Mouse (Mus musculus): ENCODE results near the gene Rtkn2.
A peak's percentile ranks its signal among the peaks of the same experiment; 100 is the strongest.

The Rtkn2 gene

DNA sequence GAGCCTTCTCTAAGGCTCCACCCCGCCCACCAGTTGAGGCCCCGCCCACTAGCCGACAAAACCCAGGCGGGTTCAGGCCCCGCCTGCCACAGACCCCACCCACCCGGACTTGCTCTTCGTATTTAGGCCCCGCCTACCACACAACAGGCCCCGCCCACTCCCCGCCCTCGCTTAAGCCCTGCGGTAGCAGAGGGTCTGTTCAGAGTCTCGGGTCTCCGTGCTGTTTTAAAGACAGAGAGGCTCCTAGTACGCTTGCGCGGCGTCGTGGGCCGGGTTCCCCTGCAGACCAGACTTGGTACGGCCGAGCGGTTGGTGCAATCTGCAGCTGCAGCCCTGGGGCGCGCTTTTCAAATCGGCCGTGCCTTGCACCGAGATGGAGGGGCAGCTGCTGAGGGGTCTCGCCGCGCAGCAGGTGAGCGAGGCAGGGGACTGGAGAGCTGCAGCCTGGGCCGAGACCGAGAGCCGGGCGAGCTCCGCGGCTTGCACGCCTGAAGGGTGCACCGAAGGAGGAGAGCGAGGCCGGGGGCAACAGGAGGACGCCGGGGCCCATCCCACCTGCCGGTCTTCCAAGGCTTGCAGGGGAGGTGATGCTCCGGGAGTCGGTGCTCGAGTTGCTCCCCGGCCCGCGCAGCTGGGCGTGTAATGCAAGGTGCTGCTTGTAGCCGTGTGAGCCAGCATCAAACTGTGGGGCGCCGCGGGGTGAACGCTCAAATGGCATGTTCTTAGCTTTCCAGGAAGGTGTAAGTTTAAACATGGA, at the start of gene Rtkn2:
Gene Rtkn2, plus strand, starts transcription at position 170 of the 757 bp plus-strand sequence.
- DNase-seq, result peak; percentile 69 to 79

DNA sequence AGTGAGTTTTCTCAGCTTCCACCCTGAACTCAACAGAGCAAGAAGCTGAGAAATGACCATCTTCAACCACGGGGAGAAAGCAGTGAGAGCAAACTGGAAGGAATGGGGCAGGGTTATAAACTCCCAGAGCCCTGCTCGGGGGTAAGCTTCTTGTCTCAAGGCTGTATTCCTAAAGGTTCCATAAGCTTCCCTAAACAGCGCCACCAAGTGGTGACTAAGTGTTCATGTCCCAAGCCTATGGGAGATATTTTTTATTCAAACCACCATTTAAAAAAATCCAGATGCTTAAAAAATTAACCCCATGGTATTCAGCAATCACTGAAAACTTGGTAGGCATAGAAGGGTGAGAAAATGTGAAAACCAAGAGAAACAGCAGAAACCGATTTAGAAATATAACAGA, 48.0 kb upstream of the Rtkn2 start:
- DNase-seq, result no peak

DNA sequence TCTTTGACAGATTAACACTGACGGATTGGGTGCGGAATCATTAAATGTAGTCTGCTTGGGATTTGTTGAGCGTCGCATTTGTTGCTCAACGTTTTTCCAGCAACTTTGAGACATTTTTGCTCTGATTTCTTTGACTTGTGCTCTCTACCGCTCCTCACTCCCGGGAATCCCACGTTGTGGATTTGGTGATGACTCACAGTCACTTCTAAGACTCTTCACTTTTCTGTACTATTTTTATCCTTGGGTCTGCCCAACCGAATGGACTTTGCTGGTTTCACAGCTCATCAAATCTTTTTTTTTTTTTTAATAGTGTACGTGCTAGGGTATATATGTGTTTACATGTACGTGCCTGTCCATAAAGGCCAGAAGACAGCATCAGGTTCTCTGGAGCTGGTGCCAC, 46.6 kb upstream of the Rtkn2 start:
- DNase-seq, result no peak

DNA sequence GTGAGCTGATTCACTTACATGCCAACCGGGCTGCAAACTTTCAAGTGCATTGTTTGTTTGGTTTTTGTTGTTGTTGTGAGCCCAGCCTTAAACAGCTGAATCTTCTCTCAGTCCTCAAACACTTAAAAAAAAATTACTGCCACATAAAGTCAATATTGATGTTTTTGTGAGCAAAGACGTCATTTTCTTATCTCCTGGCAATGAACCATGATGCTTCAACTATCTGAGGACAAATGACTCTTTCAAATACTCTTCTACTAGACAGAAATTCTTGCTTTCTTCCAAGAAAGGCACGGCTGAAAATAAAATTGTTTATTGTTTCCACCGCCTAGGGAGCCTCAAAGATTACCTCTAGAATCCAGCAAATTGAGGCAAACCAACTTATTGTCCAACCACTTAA, 42.4 kb upstream of the Rtkn2 start:
- DNase-seq, result no peak

DNA sequence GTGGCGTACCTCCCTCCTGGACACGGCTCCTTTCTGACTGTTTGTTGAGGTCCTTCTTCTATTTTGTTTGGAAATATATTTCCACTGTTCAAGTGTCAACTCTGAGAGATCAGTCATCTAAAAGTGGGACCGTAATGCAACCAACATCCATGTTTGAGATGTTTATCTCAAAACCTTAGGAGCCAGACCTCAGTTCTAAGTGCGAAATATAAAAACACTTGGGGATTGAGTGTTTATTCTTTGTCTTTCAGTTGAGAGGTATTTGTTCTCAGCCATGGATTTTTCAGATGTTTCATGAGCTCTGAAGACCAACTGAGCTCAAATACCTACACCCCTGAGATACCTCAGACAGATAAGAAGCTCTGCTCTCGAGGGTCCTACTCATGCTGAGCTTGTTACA, 41.6 kb upstream of the Rtkn2 start:
- DNase-seq, result no peak

DNA sequence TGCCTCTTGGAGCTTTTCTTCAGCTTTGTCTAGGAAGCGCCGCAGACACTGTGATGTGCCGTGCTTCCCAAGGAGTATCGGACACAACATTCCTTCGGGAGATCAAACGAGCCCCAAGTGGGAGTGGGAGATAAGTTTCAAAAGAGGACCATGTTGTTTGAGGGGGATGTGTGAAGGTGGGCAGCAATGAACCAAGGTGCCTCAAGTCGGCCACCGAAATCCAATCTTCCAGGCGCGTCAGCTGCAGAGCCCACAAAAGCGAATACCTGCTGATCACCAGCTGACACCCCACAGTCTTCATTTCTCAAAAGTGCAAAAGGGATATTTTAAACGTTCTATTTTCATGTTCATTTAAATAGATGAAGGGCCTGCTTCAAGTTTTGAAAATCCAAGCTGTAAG, 39.8 kb upstream of the Rtkn2 start:
- no peak for DNase-seq

DNA sequence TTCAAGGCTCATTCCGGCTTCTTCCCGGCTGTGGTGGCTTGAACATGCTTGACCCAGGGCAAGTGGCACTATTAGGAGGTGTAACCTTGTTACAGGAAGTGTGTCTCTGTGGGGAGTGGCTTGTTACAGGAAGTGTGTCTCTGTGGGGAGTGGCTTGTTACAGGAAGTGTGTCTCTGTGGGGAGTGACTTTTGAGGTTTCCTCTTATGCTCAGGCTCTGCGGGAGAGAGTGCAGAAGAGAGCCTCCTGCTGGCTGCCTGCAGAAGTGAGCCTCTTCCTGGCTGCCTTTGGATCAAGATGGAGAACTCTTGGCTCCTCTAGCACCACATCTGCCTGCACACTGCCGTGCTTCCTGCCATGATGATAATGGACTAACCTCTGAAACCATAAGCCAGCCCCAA, 35.9 kb upstream of the Rtkn2 start:
- DNase-seq, result no peak

DNA sequence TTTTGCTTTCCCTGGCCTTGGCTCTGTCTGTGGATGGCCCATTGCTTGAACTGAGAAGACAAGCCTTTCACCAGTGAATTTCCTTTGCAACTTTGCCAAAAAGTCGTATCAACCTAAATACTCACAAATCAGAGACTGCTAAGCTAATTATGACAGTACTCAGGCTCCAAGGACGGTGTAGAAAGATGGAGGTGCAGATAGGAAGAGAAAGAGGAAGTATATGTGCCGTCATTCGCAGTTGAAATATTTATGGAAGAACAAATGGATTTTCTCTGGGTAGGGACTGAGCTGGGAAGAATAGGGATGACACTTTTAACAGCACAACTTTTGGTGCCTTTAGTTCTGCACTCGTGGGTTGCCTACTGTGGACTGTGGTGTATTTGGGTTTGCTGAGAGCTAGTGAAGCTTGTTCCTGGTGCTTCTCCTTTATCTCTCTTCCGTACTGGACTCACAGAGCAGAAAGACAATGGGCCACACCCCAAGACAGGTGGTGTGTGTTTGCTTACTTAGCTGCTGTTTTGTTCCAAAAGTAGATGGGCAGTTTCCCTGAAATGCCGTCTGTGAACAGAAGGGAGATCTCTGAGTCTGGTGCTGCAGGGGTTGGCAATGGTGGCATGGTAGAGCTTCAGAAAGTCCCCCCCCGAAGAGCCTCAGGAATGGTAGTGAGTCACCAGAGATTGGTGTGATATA, 29.2 kb upstream of the Rtkn2 start:
- no peak for DNase-seq

DNA sequence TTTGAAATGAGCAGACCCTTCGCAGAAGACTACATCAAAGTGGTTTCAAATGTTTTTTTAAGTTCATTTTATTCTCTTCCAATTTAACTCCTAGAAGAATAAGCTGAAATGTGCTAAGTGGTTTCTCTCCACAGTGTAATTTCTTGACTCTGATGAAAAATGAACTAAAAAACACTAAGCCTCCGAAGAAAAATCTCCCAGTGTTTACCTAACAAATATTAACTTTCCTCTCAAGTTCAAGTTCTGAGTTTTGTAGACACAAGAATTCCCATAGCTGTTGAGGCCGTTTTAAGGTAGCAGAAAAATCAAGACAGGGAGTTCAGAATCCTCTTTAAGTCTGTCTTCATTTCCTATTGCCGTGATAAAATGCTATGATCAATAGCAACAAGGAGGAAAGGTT, 27.7 kb upstream of the Rtkn2 start:
- no peak for DNase-seq

DNA sequence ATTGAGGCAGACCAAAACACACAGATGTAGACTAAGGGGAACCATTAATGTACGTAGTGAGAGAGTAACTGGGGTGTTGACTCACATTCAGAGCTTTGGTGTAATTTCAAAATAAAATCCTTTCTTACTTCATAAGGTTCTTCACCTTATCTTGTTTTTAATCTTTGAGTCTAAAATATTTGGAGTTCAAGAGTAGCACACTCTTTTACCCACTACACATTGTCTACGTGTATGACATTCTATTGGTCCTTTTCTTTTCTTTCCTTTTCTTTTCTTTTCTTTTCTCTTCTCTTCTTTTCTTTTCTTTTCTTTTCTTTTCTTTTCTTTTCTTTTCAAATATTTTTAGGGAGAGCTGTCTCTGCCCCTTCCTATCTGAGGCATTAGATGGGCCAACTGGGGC, 23.4 kb upstream of the Rtkn2 start:
- DNase-seq, result no peak

DNA sequence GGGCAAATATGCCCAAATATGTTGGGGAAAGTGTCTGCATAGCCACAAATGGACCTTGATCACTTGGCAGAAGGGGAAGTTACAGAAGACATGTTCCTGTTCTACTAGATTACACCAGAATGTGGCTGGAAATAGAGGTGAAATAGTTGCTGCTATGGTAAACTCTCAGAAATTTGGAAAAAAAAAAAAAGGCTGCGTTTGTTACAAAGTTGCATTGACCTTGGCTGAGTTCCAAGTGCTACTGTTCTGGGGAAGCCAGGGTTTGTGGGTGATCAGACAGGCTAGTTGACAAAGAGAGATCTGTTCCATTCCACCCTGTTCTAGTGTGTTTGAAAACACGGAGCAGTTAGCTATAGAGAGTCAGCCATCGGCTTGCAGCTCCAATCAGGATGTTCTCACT, 19.4 kb upstream of the Rtkn2 start:
- DNase-seq, result no peak

DNA sequence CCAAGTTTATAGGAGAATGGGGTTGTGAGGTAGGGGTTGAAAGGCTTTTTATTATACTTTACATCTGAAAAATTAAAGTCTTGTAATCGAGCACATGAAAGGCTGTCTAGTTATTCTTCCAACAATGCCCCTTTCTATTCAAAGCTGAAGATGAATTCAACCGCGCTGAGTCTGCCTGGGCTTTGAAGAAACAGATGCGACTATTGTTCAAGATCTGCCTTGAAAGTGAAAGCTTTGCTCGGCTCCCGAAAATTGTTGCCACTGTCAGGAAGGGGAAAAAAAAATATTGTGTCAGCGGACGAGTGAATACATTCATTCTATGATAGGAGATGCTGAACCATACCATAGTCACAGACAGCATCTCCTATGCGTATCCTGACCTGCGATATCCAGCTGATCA, 16.9 kb upstream of the Rtkn2 start:
- DNase-seq, result no peak

DNA sequence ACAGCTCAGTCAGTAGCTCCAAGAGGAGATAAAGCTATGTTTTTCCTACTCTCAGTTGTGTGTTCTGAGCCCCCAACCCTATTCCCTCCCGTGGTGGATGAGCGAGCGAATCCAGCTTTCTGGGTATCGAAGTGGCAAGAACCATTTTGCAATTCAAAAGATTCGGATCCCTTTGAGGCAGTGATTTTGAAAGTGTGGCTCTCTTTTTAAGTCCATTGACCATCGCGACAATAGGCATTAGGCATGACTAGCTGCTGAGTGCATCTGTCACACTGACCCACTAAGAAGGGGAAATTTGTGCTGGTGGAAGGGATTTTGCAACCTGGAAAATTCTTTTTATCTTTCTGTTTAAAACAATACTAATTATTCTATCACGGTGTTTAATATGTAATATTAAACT, 15.3 kb upstream of the Rtkn2 start:
- no peak for DNase-seq

DNA sequence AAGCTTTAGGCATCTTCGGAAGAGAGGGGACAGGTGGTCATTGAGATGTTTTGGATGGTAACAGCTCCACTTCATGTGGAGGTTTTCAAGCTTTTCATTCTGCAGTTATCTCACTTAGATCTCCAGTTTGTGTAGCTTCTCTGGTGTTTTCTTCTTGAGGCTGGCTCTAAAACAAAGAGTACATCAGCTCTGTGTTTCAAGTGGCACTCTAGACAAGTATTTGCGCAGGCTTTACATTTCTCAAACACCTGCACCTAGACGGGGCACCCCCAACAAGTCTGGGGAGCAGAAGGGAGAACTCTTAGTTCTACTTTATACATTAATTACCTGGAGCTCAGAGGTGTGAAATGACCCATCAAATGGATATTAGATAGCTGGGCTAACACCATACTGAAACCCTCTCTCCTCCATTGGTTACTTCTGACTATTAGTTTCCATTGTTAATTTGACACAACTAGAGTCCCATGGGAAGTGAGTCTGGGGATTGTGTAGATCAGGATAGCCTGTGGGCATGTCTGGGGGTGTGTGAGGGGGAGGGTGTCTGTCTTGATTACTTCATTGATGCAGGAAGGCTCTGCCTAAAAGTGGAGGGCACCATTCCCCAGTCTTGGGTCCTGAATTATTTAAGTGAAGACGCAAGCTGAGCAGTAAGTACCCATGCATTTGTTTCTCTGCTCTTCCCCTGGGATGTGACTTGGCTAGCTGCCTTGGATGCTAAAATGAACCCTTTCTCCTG, 14.0 kb upstream of the Rtkn2 start:
- DNase-seq, result no peak

DNA sequence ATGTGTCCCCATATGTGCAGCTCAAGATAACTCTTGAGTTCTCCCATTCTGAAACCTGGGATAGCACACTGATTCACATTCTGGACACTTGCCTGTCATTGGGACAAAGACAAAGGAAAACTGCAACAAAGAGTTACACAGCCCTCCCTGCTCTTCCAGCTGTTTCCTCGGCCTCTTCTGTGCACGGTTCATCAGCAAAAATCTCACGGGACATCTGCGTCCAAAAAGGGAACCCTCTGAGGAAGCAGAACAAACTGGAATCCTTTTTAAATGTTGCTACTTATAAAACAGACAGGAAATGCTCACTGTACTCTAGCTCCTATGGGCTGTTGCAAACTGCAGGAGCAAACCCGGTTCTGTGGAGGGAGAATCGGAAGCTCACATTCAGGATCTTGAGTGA, 13.3 kb upstream of the Rtkn2 start:
- no peak for DNase-seq

DNA sequence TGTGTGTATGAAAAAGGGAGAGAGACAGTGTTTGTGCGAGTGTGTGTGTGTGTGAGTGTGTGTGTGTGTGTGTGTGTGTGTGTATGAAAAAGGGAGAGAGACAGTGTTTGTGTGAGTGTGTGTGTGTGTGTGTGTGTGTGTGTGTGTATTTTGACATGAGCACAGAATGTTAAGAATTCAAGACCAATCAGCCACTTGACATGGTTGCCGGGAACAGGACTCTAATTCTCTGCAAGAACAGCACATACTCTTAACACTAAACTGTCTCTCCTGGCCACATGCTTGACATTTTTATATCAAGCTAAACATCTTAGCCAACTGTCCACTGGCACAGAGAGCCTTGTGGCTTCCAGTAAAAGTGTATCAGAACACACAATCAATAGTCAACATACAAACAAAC, 12.4 kb upstream of the Rtkn2 start:
- DNase-seq, result no peak

DNA sequence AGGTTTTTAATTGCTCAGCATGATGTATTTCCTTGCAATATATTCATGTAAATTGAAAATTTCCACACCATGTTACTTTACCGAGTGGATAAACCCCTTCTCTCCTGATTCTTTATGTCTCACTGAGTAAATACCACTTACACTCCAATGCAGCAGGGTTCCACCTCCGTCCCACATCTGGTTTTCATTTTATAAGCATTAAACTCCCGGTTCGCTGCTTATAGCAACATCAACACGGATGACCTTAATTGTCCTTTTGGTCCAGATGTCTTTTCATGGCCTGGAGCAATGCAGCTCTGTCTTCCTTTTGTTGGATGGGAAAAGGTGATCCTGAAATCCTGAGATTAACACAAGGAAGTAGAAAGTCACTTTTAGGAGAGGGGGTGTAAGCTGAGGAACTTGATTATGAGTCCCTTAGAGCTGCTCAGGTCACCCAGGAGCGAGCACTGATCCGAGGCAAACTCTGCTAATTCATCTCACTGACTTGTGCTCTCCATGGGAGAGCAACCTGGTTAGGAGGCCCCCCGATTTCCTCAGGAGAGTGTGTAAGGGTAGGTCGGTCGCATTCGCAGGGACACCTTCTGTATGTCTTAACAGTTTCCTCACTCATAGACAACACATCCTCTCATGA, 8.1 kb upstream of the Rtkn2 start:
- DNase-seq, result no peak

DNA sequence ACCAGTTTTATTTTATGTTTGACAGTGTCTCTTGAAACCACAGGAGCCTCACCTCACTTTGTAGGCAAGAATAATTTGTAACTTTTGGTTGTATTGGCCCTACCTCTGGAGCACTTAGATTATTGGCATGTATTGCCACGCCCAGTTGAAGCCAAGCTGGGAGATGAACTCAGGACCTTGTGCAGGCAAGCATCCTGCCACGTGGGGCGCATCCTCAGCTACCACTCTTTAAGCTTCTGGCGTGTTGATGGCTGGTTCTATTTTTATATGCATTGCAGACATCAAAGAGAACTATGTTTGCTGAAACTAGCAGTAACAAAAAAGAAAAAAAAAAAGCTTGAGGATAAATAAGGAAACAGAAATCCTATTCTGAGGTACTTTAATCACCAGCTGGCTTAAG, 2.1 kb upstream of the Rtkn2 start:
- DNase-seq, result no peak

DNA sequence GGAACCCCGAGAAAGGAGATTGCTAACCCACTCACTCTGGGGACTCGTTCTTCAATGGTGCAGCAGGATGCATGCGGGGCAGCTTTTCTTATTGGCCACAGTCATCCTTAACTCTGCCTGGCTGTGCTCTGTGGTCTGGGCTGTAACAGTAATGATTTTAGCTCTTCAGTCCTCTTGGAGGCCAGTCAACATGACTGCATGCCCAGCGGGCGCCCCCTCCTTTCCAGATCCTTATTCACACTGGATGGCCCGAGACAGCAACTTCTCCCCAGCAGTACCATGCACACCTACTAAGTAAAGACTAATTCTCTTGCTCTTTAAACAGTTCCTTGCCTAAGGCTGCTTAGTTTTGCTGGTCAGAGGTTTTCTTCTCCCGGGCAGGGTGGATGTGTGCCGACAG, 4.4 kb downstream of the Rtkn2 start:
- DNase-seq, result no peak

DNA sequence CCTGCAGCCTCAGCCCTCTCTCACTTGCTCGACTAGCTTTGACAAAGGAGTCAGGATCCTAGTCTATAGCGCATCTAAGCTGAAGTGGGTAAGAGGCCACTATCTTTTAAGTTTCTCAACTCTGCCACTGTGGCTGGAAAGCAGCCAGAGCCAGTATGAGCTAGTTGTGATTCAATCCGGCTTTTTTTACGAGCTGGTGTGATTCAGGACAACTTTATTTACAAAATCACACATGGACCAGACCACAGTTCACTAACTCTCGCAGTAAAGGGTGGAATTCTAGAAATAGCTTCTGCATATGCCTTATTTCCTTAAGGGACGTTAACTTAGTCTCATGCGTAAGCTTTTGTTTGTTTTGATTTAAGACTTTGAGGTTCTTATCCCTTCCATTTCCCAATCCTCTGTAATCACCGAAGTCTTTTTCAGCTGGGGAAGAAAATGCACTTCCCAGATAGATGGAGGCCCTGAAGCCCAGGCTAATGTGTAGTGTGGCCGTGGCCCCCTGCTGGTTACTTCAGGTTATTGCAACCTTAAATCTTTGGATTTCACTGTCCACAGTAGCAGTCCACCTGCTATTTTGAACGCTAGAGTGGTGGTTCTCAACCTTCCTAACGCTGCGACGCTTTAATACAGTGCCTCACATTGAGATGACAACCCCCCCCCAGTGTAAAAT, 5.0 kb downstream of the Rtkn2 start:
- peak; percentile 57 for DNase-seq

DNA sequence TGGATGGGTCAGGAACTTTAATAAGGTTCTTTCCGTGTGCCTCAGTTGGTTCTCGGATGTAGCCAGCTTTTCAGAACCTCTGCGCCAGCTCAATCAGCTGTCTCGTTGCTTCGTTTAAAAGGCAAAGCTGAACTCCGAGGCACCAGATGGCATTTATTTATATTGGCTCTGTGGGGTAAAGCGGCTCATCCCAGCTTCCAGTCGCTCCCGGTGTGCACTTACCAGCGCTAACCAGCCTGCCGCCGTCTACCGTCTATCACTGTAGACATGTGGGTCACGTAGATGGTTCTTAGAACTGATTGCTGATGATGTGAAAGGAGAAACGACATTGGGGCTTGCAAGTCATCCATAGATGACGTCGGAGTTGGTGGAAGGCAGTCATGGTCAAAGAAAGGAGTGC, 5.7 kb downstream of the Rtkn2 start:
- DNase-seq, result no peak

DNA sequence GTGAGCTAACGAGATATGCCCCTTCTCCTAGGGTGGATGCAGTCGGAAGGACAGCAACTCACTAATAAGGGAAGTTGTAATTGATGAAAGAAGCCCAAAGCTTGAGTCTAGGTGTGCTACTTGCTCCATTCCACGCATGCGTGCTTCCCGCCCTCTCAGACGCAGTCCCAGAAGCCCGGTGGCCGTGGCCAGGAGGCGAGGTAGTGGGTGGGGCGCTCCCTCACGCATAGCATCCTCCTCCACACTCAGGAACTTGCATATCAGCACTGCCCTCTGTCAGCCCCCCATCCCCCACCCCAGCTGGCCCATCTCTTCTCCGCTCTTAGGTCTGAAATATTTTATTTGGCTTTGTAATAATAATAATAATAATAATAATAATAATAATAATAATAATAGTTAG, 16.0 kb downstream of the Rtkn2 start:
- DNase-seq, result no peak

DNA sequence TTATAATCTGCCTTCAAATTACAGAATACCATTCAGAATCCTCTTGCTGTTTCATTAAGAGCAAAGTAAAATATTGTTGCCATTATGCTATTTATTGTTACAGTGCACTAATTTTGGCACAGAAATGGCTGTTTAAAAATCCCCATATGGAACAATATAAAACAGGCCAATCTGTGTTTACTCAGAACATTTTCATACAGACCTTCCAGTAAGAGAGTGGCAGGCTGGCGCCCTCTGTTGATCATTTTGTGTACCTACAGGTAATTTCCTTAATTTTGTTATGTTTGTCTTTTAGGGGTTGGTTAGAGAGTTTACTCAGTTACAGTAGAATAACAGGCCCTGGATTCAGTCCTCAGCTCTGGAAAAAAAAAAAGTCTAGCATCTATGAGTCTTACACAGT, 16.8 kb downstream of the Rtkn2 start:
- peak in 1 of 2 experiments; percentile 29 for DNase-seq

Measured in cerebellum, postnatal 36 days (tissue).